Mouse (Mus musculus) myocyte (in vitro differentiated cells): ENCODE data around the gene Tcp1. TPM values are rescaled to one million over a fixed set of nuclear protein-coding genes. Genes with fewer than 3 reads are reported as not detected.

ENCODE experiments used
- H3K27me3 ChIP-seq: one replicate; pipeline ENCODE4 v1.6.1; 2011; ENCODE audit not compliant: control insufficient read depth, insufficient read depth, insufficient read length
- H3K36me3 ChIP-seq: one replicate; pipeline ENCODE4 v1.6.1; 2011; ENCODE audit not compliant: control insufficient read depth, insufficient read depth
- H3K4me2 ChIP-seq: one replicate; pipeline ENCODE4 v1.6.1; 2011; ENCODE audit warnings: low read depth, control low read depth
- H3K4me3 ChIP-seq: one replicate; pipeline ENCODE4 v1.5.1; 2011; ENCODE audit warnings: mild to moderate bottlenecking, control low read depth, moderate library complexity
- H3K79me2 ChIP-seq: one replicate; pipeline ENCODE4 v1.6.1; 2011; ENCODE audit not compliant: control insufficient read depth, insufficient read depth
- H3ac ChIP-seq: one replicate; pipeline ENCODE4 v1.6.1; 2011; ENCODE audit not compliant: control insufficient read depth, insufficient read length
- CEBPB ChIP-seq: IDR thresholded peaks from 2 replicates; pipeline ENCODE4 v1.6.1; 2011; ENCODE audit warnings: mild to moderate bottlenecking, moderate library complexity; ENCODE audit not compliant: poor library complexity, insufficient read depth, severe bottlenecking
- E2F4 ChIP-seq: IDR thresholded peaks from one replicate; pipeline ENCODE4 v1.6.1; 2011; ENCODE audit warnings: mild to moderate bottlenecking, control low read depth, moderate library complexity; ENCODE audit not compliant: insufficient read depth
- MAX ChIP-seq: IDR thresholded peaks from one replicate; pipeline ENCODE4 v1.6.1; 2011; ENCODE audit warnings: low read depth, mild to moderate bottlenecking, control low read depth
- MYOD1 ChIP-seq, 3 experiments: IDR thresholded peaks; one replicate each; pipeline ENCODE4 v1.6.1; 2011; ENCODE audit warnings: control low read depth in 2 of 3, low read depth in 2 of 3, mild to moderate bottlenecking in 2 of 3, moderate library complexity in 1 of 3; ENCODE audit not compliant: insufficient read length in 2 of 3, control insufficient read depth in 1 of 3
- MYOG ChIP-seq, 3 experiments: IDR thresholded peaks; one replicate each; pipeline ENCODE4 v1.6.1; 2011; ENCODE audit warnings: control low read depth in 2 of 3, low read depth in 2 of 3, mild to moderate bottlenecking in 2 of 3; ENCODE audit not compliant: insufficient read length in 2 of 3, control insufficient read depth in 1 of 3, insufficient read depth in 1 of 3
- POLR2A ChIP-seq: IDR thresholded peaks from one replicate; pipeline ENCODE4 v1.6.1; 2011; ENCODE audit warnings: low read depth, mild to moderate bottlenecking, control low read depth, moderate library complexity; ENCODE audit not compliant: insufficient read length
- POLR2AphosphoS2 ChIP-seq: IDR thresholded peaks from one replicate; pipeline ENCODE4 v1.6.1; 2011; ENCODE audit warnings: low read depth, control low read depth; ENCODE audit not compliant: insufficient read length
- REST ChIP-seq: IDR thresholded peaks from one replicate; pipeline ENCODE4 v1.6.1; 2011; ENCODE audit warnings: mild to moderate bottlenecking, control low read depth, moderate library complexity; ENCODE audit not compliant: insufficient read depth, insufficient read length
- SRF ChIP-seq: IDR thresholded peaks from one replicate; pipeline ENCODE4 v1.6.1; 2011; ENCODE audit warnings: low read depth; ENCODE audit not compliant: control insufficient read depth, insufficient read length
- TCF12 ChIP-seq: IDR thresholded peaks from one replicate; pipeline ENCODE4 v1.6.1; 2011; ENCODE audit warnings: mild to moderate bottlenecking, control low read depth; ENCODE audit not compliant: poor library complexity, insufficient read depth, severe bottlenecking
- TCF3 ChIP-seq: IDR thresholded peaks from one replicate; pipeline ENCODE4 v1.6.1; 2011; ENCODE audit warnings: low read depth, control low read depth; ENCODE audit not compliant: insufficient read length
- USF1 ChIP-seq: IDR thresholded peaks from one replicate; pipeline ENCODE4 v1.6.1; 2011; ENCODE audit warnings: low read depth, mild to moderate bottlenecking, control low read depth, moderate library complexity
- polyA plus RNA-seq: library from polyadenylated mRNA; unstranded; fragments of >200 nt; fragmentation: generic; extraction: Trizol; gene quantifications from one replicate; pipeline ENCODE4 v1.2.1, GENCODE M21; 2012; ENCODE audit warnings: missing spikeins

The Tcp1 gene
- polyA plus RNA-seq: 237 TPM

GRCm38 (mm10) chr17:12915488-12915880, at the start of gene Tcp1:
Gene Tcp1 (plus strand): TSS chr17:12915701.
- TF ChIP-seq TCF12 (no peak), CEBPB (no peak), E2F4 (no peak), REST (no peak), SRF (no peak), TCF3 (no peak), MYOD1 (IDR thresholded peaks at IDR 0.05; ENCODE audit: control insufficient read depth in 1 of 3, insufficient read length in 2 of 3, low read depth in 2 of 3) (no peak)
- H3K4me3 ChIP-seq: peak within 1 kb of the TSS; percentile 95
- no peaks in the 10 kb centered on the region for H3K27me3 ChIP-seq
- peaks cover 58% of the 10 kb centered on the region for H3K79me2 ChIP-seq
- H3K36me3 ChIP-seq: peaks cover 39% of the 10 kb centered on the region
- H3ac ChIP-seq: peak within 1 kb of the TSS; percentile 72
- peak within 1 kb of the TSS; percentile 96 for H3K4me2 ChIP-seq

DNA sequence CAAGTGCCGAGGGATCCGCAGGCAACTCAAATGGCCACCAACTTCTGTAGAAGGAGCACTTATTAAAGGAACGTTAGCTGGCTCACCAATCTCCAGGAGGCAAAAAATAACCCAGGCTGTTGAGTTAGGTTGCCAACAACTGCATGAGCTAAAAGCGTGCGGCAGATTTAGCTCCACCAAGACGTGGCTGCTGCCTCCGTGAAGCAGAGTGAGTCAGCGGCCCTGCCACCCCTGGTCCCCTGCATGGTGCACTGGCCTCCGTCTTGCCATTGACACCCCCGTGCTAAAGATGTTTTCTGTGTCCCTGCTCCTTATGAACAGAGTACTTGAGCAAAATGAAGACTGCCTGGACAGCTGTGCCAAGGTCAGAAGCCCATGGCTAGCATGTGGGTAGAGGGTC, 48.6 kb upstream of the Tcp1 start:
- Histone ChIP-seq H3ac (no peak overlapping the region), H3K27me3 (peaks cover 37% of the 10 kb centered on the region), H3K79me2 (no peaks in the 10 kb centered on the region), H3K4me2 (peak overlapping the region; percentile 18), H3K36me3 (no peaks in the 10 kb centered on the region), H3K4me3 (no peak overlapping the region)
- TF ChIP-seq POLR2A (no peak), MYOG (IDR thresholded peaks at IDR 0.05; ENCODE audit: control insufficient read depth in 1 of 3, insufficient read depth in 1 of 3, insufficient read length in 2 of 3, low read depth in 2 of 3) (peak in 1 of 3 experiments; percentile 10)

- Histone ChIP-seq H3K36me3 (no peaks in the 10 kb centered on the region), H3ac (no peak within 1 kb of the TSS), H3K27me3 (peaks cover 37% of the 10 kb centered on the region), H3K4me2 (peak within 1 kb of the TSS; percentile 18), H3K4me3 (no peak within 1 kb of the TSS), H3K79me2 (no peaks in the 10 kb centered on the region)
- TF ChIP-seq POLR2A (no peak), TCF3 (no peak), TCF12 (no peak), REST (no peak), MAX (no peak), E2F4 (no peak), CEBPB (no peak), MYOG (IDR thresholded peaks at IDR 0.05; ENCODE audit: control insufficient read depth in 1 of 3, insufficient read depth in 1 of 3, insufficient read length in 2 of 3, low read depth in 2 of 3) (no peak), MYOD1 (IDR thresholded peaks at IDR 0.05; ENCODE audit: control insufficient read depth in 1 of 3, insufficient read length in 2 of 3, low read depth in 2 of 3) (no peak), POLR2AphosphoS2 (no peak), SRF (no peak), USF1 (no peak)
Observed at GRCm38 (mm10) chr17:12868043-12868442, 47.5 kb upstream of the Tcp1 start, which contains the start of gene Mas1. Gene Mas1 (minus strand): TSS chr17:12868143.

DNA sequence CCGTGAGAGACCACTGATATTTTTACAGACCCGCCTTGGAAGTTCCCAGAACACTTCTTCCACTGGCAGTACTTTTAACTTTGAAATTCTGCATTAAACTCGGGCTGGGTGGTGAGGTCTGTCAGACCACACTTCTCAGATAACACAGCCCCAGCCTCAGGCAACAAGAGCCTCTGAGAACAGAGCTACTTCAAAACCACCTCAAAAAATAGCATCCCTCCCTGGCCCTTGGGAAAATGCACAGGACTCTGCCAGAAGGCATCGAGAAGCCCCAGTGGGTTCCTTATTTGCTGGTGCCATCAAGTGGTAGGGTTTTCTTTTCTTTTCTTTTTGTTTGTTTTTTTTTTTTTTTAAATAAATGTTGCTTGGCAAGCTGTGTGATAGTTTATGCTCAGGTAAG, 46.9 kb upstream of the Tcp1 start:
- H3K36me3 ChIP-seq: no peaks in the 10 kb centered on the region
- no peaks in the 10 kb centered on the region for H3K79me2 ChIP-seq
- no peak overlapping the region for H3ac ChIP-seq
- TF ChIP-seq POLR2A (no peak), MAX (no peak), USF1 (no peak), SRF (no peak), REST (no peak), TCF3 (no peak), CEBPB (no peak), MYOD1 (IDR thresholded peaks at IDR 0.05; ENCODE audit: control insufficient read depth in 1 of 3, insufficient read length in 2 of 3, low read depth in 2 of 3) (no peak), MYOG (IDR thresholded peaks at IDR 0.05; ENCODE audit: control insufficient read depth in 1 of 3, insufficient read depth in 1 of 3, insufficient read length in 2 of 3, low read depth in 2 of 3) (no peak), POLR2AphosphoS2 (no peak), E2F4 (no peak), TCF12 (no peak)
- peaks cover 40% of the 10 kb centered on the region for H3K27me3 ChIP-seq
- H3K4me3 ChIP-seq: no peak overlapping the region
- H3K4me2 ChIP-seq: no peak overlapping the region

DNA sequence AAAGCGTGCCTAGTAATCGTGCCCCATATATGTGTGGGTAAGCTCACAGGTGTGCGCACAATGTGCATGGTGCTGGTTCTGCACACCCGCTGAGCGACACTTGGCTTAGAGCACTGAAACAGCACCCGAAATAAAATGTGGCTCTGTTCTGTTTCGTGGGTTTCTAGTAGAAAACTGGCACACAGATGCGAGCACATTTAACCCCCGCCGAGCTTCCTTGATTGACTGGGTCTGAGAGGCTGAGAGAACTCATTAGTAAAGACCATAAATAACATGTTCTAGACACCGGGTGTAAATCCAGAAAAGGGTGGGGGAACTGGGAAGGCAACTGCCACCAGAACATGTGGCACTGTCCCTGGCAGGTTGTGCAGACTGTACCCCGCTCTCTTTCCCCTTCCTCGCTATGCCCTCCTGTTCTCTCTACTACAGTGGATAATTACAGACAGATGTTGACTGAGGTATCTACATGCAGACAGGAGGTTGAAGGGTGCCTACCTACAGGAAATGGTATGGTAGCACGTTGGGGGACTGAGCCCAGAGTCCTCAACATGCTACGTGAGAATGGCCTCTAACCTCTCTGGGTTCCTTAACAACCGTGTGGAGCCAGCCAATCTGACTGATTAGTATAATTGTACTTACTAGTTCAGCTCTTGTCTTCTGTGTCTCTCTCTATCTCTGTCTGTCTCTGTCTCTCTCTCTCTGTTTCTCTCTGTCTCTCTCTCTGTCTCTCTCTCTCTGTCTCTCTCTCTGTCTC, 43.0 kb upstream of the Tcp1 start:
- Histone ChIP-seq H3K79me2 (no peaks in the 10 kb centered on the region), H3K4me2 (no peak overlapping the region), H3K36me3 (no peaks in the 10 kb centered on the region), H3K4me3 (no peak overlapping the region), H3K27me3 (peaks cover 40% of the 10 kb centered on the region), H3ac (no peak overlapping the region)
- TF ChIP-seq POLR2A (no peak), TCF12 (no peak)
